Mouse (Mus musculus): ENCODE measurements around the gene Chmp4b. TPM values are rescaled to one million over a fixed set of nuclear protein-coding genes. Genes with fewer than 3 reads are reported as not detected.

The Chmp4b gene
- polyA plus RNA-seq, 1 experiment from 2014 or later: 11.9 TPM

DNA sequence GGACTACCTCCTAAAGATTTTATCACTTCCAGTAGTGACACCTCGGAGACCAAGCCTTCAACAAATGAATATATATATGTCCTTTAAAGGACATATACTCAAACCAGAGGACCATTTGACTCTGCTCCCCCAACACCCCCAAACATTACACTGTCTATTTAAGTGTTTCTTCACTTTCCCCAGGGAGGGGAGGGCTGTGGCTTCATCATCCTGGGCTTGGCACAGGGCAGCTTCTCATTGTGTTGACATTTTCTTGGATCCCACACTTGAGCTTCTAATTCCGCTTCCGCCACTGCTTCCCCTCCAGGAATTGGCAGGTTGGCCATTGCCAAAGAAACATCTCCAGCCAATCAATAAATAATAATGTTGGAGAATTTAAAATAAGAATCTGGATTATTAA lies 79.3 kb downstream of the Chmp4b start:
- H3K4me3 ChIP-seq (ENCODE audit: low read depth, low read length): no peak overlapping the region
- H3K4me1 ChIP-seq (ENCODE audit: insufficient read depth): no peaks in the 10 kb centered on the region; the same call in 1 of the 2 replicates
- H3K27me3 ChIP-seq (ENCODE audit: insufficient read depth, low read length): no peaks in the 10 kb centered on the region
- TF ChIP-seq EP300 (IDR thresholded peaks at IDR 0.05; ENCODE audit: low read depth): no peak
- no peaks in the 10 kb centered on the region for H3K9me3 ChIP-seq (ENCODE audit: low read length)
- whole genome bisulfite sequencing (ENCODE audit: insufficient replicate concordance): 83% methylated on average over 3 of the region's 3 CpGs
- H3K36me3 ChIP-seq (replicated peaks; ENCODE audit: insufficient read depth, low read length): no peaks in the 10 kb centered on the region
- no peak overlapping the region for H3K9ac ChIP-seq (replicated peaks)
- H3K27ac ChIP-seq (ENCODE audit: low read depth): no peak overlapping the region
- DNase-seq: no peak
- no peak overlapping the region for H3K4me2 ChIP-seq (ENCODE audit: low read depth, low read length)
- ATAC-seq: no peak

DNA sequence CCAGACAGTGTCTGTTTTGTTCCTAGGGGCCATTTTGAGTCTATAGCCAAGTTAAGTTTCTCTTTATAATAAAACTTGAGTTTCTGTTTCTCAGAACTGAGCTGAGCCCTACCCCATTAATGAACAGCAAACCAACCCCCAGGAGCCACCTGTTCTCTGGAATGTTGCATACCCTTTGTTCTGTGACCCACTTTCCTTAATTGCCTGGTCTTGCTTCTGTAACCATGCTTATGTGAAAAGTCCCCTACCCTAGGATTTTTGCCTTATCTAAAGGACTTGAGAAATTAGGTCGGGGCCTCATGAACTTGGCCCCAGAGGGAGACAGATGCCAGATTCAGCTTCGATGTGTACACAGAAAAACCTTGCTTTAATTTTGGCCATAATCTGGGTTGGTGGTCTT lies 80.4 kb downstream of the Chmp4b start:
- Histone ChIP-seq H3K4me2 (ENCODE audit: low read depth, low read length) (no peak overlapping the region), H3K36me3 (replicated peaks; ENCODE audit: insufficient read depth, low read length) (no peaks in the 10 kb centered on the region), H3K9ac (replicated peaks) (no peak overlapping the region), H3K27me3 (ENCODE audit: insufficient read depth, low read length) (no peaks in the 10 kb centered on the region), H3K4me1 (ENCODE audit: insufficient read depth) (no peaks in the 10 kb centered on the region; the same call in 1 of the 2 replicates), H3K4me3 (ENCODE audit: low read depth, low read length) (no peak overlapping the region), H3K27ac (ENCODE audit: low read depth) (no peak overlapping the region), H3K9me3 (ENCODE audit: low read length) (no peaks in the 10 kb centered on the region)
- TF ChIP-seq CTCF (IDR thresholded peaks at IDR 0.05; ENCODE audit: low read depth) (no peak), EP300 (IDR thresholded peaks at IDR 0.05; ENCODE audit: low read depth) (no peak)
- WGBS (ENCODE audit: insufficient replicate concordance): 58% methylated on average over 2 of the region's 2 CpGs
- ATAC-seq: no peak
- no peak for DNase-seq

DNA sequence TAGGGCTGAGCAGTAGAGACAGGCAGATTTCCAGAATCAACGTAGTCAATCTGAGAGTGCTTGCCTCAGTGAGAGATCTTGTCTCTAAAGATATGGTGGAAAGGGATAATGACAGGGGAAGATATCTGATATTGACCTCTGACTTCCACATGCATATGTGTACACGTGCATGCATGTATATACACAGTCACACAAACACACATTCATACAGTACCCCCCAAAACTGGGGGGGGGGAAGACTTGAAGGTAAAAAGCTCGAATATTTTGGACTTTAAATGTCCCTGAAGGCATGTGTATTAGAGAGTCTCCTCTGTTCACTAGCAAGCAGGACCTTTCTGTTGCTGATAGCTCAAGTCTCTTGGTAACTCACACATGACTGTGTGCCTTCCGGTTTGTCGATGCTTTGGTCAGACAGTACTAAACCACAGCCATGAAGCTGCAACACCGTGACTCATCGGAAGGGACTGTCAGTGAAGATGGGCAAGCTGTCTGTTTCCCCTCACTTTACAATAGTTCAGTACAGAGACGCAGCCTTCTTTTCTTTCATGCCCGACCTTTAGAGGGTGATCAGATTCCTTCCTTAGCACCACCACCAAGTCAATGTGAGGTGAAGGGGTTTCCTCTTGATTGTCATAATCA lies 81.1 kb downstream of the Chmp4b start:
- ATAC-seq: no peak
- TF ChIP-seq CTCF (IDR thresholded peaks at IDR 0.05; ENCODE audit: low read depth) (no peak), EP300 (IDR thresholded peaks at IDR 0.05; ENCODE audit: low read depth) (no peak)
- H3K27ac ChIP-seq (ENCODE audit: low read depth): no peak overlapping the region
- H3K4me3 ChIP-seq (ENCODE audit: low read depth, low read length): no peak overlapping the region
- no peaks in the 10 kb centered on the region; the same call in 1 of the 2 replicates for H3K4me1 ChIP-seq (ENCODE audit: insufficient read depth)
- H3K9ac ChIP-seq (replicated peaks): no peak overlapping the region
- 53% methylated on average over 9 of the region's 9 CpGs for WGBS (ENCODE audit: insufficient replicate concordance)
- DNase-seq: peak; percentile 20
- H3K4me2 ChIP-seq (ENCODE audit: low read depth, low read length): no peak overlapping the region
- H3K9me3 ChIP-seq (ENCODE audit: low read length): no peaks in the 10 kb centered on the region
- no peaks in the 10 kb centered on the region for H3K27me3 ChIP-seq (ENCODE audit: insufficient read depth, low read length)
- no peaks in the 10 kb centered on the region for H3K36me3 ChIP-seq (replicated peaks; ENCODE audit: insufficient read depth, low read length)

DNA sequence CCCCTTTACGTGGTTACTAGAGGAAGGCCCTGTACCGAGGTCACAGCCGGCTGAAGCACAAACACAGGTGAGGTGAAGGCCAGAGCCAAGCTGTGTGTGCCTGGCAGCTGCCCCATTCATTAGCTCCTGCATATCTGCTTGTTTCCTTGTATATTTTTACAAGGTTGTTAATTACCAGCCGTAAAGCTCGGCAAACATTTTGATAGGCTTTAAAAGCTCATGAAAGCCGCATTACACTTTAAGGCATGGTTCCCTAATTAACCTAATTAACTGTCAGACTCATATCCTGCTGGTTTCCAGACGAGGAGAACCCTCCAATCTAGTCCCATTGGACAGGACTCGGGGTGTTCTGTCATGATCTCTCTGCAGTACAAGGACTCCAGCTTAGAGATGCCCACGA lies 83.5 kb downstream of the Chmp4b start:
- Histone ChIP-seq H3K4me1 (ENCODE audit: insufficient read depth) (no peaks in the 10 kb centered on the region; the same call in 1 of the 2 replicates), H3K9ac (replicated peaks) (no peak overlapping the region), H3K36me3 (replicated peaks; ENCODE audit: insufficient read depth, low read length) (no peaks in the 10 kb centered on the region), H3K9me3 (ENCODE audit: low read length) (no peaks in the 10 kb centered on the region), H3K4me2 (ENCODE audit: low read depth, low read length) (no peak overlapping the region), H3K27ac (ENCODE audit: low read depth) (no peak overlapping the region), H3K4me3 (ENCODE audit: low read depth, low read length) (no peak overlapping the region), H3K27me3 (ENCODE audit: insufficient read depth, low read length) (no peaks in the 10 kb centered on the region)
- 59% methylated on average over 9 of the region's 9 CpGs for WGBS (ENCODE audit: insufficient replicate concordance)
- no peak for DNase-seq
- TF ChIP-seq CTCF (IDR thresholded peaks at IDR 0.05; ENCODE audit: low read depth) (no peak), EP300 (IDR thresholded peaks at IDR 0.05; ENCODE audit: low read depth) (no peak)
- no peak for ATAC-seq

DNA sequence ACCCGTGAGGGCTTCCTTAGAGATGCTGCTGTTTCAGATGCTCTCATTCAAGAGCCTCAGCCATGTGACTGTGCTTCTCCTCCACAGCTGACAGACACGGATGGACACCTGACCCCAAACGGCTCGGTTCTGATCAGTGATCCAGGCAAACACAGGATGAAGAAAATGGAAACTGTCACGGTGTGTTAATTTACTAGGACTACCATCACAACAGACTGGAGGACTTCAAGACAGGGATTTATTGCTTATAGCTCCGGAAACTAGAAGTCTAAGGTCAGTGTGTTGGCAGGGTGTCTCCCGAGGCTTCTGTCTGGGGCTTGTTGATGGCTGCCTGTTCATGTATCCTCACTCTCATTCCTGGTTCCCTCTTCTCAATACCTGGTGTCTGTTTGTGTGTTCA lies 83.9 kb downstream of the Chmp4b start:
- DNase-seq (no peak), ATAC-seq (no peak)
- H3K27me3 ChIP-seq (ENCODE audit: insufficient read depth, low read length): no peaks in the 10 kb centered on the region
- TF ChIP-seq EP300 (IDR thresholded peaks at IDR 0.05; ENCODE audit: low read depth) (no peak), CTCF (IDR thresholded peaks at IDR 0.05; ENCODE audit: low read depth) (no peak)
- no peak overlapping the region for H3K27ac ChIP-seq (ENCODE audit: low read depth)
- 65% methylated on average over 7 of the region's 7 CpGs for WGBS (ENCODE audit: insufficient replicate concordance)
- H3K36me3 ChIP-seq (replicated peaks; ENCODE audit: insufficient read depth, low read length): no peaks in the 10 kb centered on the region
- H3K4me2 ChIP-seq (ENCODE audit: low read depth, low read length): no peak overlapping the region
- H3K9ac ChIP-seq (replicated peaks): no peak overlapping the region
- no peak overlapping the region for H3K4me3 ChIP-seq (ENCODE audit: low read depth, low read length)
- no peaks in the 10 kb centered on the region; the same call in 1 of the 2 replicates for H3K4me1 ChIP-seq (ENCODE audit: insufficient read depth)
- no peaks in the 10 kb centered on the region for H3K9me3 ChIP-seq (ENCODE audit: low read length)

DNA sequence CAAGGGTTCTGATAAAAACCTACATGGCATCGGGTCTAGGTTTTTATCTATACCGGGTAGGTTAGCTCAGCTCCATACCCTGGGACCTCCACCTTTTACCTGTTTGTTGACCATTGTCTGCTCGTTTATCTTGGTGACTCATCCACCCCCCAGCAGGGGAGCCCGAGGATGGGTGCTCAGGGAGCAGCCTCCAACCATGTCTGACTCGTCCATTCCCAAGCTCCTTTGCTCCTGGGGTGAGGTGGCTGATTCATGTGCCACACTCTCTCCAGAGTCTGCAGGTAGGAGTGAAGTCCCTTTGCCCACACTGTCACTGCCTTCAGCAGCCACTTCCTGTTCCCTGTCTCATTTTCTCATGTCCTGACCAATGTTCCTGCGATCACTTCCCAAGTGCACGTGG lies 84.5 kb downstream of the Chmp4b start:
- no peak overlapping the region for H3K9ac ChIP-seq (replicated peaks)
- H3K27me3 ChIP-seq (ENCODE audit: insufficient read depth, low read length): no peaks in the 10 kb centered on the region
- no peak overlapping the region for H3K4me2 ChIP-seq (ENCODE audit: low read depth, low read length)
- DNase-seq (no peak), ATAC-seq (no peak)
- H3K4me1 ChIP-seq (ENCODE audit: insufficient read depth): no peaks in the 10 kb centered on the region; the same call in 1 of the 2 replicates
- H3K27ac ChIP-seq (ENCODE audit: low read depth): no peak overlapping the region
- no peak overlapping the region for H3K4me3 ChIP-seq (ENCODE audit: low read depth, low read length)
- 54% methylated on average over 7 of the region's 7 CpGs for WGBS (ENCODE audit: insufficient replicate concordance)
- no peaks in the 10 kb centered on the region for H3K9me3 ChIP-seq (ENCODE audit: low read length)
- TF ChIP-seq CTCF (IDR thresholded peaks at IDR 0.05; ENCODE audit: low read depth) (no peak), EP300 (IDR thresholded peaks at IDR 0.05; ENCODE audit: low read depth) (no peak)
- no peaks in the 10 kb centered on the region for H3K36me3 ChIP-seq (replicated peaks; ENCODE audit: insufficient read depth, low read length)

All from liver, postnatal 0 days (tissue).